Mouse (Mus musculus): ENCODE measurements at regions not wholly inside any gene's neighbourhood (a gene's known extent, or its start where the extent isn't known, plus 50 kb on each side); places are given as distances from the start of the nearest gene placed in this dataset.

DNA sequence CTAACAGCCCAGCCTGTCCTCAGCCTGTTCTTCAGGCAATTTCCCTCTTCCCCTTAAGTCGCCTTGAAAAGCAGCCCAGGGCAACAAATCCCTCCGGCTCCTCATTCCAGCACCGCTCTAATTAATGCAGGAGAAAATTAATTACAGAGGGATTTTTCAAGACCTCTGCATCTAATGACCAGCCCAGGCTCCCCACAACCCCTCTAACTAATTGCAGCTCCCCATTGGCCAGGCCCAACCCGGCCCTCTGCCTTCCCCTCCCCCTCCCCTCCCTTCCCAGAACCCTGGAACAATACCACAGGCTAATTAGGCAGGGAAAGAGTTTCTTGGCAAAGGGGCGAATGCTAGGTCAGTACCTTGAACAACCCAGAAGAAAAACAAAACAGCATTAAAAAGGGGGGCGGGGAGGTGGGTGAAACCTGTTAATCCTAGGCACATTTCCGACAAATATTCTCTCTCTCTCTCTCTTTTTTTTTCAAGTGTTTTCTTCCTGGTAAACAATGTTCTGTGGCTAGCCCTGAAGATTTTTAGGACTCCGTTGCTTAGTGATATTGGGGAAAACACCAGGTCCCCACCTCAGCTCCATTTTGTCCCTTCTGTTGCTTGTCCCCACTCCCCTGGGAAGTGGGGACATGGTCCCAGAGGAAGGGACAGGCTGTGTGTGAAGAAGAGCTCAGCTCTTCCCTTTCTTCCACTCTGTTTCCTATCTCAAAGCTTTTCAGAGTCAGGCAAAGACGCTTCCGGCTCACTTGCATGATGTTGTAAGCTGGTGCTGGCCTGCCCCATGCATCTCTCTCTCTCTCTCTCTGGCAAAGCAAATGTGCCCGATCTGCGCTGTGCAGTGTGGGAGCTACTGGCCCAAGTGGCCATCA is 195.1 kb downstream of the Sox9 start:
- DNase-seq (ENCODE audit: extremely low read depth, low read depth): no peak

DNA sequence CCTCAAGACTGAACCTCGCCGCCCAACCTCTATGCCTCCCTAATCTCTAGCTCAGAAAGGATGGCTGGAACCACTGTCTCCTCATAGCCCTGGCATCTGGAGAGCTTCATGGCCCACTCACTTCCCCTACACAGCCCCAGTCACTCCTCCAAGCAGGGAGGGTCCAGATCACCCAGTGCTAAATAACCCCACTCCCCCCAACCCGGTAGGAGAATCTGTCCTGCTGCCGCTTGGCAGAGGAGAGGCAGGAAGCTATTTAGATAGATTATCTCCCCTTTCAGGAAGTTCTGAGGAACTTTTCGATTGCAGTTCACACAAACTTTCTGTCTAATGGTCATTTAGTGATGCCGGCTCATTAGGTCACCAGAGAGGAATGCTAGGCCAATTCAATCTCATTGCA is 196.9 kb downstream of the Sox9 start:
- DNase-seq (ENCODE audit: extremely low read depth, low read depth): no peak

DNA sequence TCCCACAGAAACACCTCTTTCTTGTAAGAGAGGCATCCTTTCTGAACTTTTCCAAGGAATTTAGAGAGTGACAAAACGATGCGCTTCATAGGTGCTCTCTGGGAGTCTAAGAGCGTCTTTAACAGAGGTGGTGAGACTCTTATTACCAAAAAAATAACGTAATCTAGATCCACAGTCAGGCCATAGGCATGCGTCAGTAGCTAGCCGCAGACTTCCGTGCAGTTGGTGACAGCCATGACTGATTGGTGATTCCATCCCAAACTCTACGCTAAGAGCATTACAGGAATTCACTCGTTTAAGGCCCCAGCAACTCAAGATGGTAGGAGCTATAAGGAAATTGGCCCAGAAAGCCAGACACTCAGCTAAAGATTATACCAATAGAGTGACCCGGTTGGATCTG is 197.4 kb downstream of the Sox9 start:
- no peak for DNase-seq (ENCODE audit: extremely low read depth, low read depth)

DNA sequence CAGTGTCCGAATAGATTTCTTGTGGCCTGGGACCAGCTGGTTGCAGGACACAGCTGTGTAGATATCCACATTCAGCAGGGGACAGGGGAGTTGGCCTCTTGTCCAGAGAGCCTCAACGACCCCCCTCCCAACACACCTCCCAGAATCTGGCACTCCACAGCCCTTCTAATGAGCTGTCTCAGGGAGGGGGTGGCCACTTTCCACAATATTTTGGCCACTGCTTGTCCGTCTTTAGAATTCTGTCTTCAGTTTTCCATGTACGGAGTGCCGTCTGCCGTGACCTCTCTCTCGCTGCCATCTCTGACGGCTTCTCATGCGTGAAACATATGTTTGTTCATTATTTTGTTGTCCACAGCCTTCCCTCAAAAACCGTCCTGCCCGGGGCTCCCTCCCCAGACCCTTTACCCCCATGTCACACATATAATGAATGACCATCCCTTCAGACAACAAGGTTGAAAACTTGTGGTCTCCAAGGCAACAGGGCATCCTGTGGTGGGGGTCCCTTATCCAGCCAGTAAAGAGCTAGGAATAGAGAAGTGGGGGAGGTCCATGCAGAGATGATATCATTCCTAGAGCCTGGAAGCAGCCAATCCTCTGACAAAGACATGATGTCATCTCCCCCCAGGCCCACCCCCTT is 200.3 kb downstream of the Sox9 start:
- no peak for DNase-seq (ENCODE audit: extremely low read depth, low read depth)

DNA sequence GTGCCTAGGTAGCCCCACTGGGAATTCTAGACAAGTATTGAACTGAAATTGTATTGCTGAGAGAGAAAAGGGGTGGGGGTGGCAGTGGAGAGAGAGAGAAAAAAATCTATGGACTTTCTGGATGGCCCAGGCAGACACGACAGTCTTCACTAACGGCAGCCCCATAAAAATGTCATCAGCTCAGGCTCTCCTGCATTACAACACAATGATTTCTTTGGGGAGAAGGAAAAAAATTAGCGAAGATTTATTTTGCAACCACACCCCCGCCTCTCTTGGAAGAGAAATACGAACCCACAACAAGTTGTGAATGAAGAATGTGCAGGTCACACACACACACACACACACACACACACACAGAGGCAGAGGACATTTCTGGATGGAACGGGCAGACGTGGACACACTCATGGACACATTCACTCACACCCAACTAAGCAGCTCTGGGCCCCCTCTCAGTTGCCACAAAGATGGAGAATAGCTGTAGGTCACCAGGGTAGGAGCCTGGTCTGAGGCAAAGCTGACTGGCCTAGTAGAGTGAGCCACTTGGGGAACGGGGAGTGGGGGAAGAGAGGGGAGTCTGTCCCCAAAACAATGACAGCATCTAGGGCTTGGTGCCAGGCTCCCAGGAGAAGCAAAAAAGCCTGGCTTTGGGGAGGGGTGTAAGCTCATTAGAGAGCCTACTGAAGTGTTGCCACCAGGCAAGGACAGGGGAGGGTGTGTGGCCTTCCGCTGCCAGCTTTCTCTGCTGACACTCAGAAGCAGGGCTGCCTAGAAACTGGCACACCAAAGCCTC is 201.0 kb downstream of the Sox9 start:
- DNase-seq (ENCODE audit: extremely low read depth, low read depth): no peak

DNA sequence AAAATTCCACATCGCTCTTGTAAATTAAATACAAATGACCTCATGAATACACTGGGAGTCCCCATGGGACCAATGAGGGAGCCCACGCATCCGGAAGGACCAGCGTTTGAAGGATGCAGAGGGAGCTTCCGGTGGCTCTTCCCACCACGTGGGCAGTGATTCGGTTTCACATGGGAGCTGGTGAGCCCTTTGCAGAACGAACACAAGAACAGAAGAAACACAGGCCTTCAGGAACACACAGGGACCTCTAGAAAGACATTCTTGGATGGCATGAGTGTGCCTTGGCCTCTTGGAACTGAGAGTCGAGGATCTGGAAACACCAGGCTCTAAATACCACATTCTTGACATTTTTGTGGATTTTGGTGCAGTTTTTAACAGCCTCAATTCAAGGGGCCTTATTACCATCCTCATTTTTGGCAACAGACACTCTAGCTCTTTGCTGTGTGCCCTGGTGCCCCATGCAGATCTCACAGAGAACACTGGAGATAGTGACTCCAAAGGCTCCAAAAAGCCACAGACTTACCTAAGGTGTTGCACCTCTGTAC is 204.1 kb downstream of the Sox9 start:
- DNase-seq (ENCODE audit: extremely low read depth, low read depth): no peak

DNA sequence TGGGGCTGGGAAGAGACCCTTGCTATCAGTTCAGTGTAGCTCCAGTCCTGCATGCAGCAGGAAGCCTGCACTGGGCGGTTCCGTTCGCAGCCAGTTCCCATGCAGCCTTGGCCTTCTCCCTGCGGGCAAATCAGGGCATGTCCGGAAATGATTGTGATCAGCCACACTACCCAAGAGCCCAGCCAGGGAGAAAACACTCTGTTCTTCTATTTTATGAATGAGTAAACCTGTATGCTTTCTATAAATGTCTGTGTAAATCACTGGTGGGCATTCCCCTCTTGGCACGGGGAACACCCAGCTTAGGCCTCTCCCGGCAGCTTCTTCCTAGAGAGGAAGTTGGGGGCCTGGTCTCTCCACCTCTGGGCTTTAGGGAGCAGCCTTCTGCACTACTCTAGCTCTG is 205.8 kb downstream of the Sox9 start:
- no peak for DNase-seq (ENCODE audit: extremely low read depth, low read depth)

DNA sequence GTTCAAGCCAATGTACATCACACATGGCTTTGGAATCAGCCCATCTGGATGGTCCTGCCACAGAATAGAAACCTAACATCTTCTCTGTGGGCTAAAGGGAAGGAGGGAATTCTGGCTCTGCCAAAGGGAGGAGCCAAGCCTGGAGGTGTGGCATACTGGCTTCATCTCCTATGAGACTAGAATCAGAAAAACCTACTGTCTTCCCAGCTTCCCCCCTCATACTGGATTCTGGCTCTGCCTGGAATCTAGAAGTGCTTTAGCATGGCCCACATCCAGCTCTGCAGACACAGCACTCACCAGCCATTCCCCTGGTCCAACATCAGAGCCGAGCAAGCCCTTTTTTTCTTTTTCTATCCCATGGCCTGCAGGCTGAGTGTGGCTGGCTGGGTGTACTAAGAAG is 206.9 kb downstream of the Sox9 start:
- no peak for DNase-seq (ENCODE audit: extremely low read depth, low read depth)

DNA sequence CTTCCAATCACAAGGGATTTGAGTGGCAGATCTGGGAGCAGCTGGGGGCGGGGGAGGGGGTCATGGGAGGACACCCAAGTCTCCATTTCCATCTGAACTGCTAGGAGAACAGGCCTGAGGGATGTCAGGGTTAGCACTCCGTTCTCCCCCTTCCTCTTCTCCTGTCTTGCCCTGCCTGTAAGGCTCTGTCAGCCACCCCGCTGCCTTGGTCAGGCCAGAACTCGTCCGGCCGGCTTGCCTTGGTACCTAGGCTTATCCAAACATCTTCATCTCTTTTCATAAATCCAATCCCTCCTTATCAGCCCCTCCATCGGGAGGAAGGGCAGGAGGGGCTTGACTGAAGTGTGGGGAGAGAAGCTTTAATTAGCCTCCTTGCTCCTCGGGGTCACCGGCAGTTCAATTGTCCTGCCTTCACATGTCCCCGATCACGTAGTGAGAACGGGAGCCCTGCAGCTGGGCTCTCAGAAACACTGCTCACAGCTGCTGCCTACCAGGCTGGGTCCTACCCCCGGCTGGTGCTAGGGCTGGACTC is 208.0 kb downstream of the Sox9 start:
- no peak for DNase-seq (ENCODE audit: extremely low read depth, low read depth)

DNA sequence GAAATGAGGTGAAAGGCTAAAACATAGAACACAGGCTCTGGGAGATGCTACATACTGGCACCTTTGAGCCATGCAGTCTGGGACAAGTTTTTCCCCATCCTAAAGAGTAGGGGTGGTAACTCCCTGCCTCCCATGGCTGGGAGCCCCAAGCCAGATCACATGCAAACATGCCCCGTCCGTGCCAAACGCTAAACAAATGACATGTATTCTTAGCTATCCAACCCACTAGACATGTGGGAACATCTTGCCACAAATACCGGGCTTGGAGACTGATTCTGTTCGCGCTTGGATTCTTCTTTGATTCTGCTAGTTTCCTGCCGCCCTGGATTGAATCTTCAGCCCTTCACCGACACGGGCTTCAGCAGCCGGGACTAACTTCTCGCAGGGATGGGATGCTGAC is 208.7 kb downstream of the Sox9 start:
- DNase-seq (ENCODE audit: extremely low read depth, low read depth): no peak

DNA sequence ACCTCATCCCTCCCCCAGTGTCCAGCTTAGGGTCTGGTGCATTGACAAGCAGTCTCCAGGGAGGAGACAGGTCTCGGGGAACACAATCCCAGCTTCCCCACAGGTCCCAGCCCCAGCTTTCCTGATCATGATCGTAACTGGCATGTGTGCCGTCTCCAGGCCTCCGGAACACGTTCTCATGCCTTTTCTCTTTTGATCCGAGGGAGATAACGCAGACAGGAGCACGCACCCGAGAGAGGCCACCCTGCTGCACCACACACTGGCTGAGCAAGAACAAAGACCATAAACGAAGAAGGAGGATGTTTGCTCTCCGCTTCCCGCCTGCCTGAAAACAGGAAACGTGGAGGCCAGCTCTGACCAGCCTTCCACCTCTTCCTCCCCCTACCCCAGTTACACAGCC is 209.8 kb downstream of the Sox9 start:
- no peak for DNase-seq (ENCODE audit: extremely low read depth, low read depth)

DNA sequence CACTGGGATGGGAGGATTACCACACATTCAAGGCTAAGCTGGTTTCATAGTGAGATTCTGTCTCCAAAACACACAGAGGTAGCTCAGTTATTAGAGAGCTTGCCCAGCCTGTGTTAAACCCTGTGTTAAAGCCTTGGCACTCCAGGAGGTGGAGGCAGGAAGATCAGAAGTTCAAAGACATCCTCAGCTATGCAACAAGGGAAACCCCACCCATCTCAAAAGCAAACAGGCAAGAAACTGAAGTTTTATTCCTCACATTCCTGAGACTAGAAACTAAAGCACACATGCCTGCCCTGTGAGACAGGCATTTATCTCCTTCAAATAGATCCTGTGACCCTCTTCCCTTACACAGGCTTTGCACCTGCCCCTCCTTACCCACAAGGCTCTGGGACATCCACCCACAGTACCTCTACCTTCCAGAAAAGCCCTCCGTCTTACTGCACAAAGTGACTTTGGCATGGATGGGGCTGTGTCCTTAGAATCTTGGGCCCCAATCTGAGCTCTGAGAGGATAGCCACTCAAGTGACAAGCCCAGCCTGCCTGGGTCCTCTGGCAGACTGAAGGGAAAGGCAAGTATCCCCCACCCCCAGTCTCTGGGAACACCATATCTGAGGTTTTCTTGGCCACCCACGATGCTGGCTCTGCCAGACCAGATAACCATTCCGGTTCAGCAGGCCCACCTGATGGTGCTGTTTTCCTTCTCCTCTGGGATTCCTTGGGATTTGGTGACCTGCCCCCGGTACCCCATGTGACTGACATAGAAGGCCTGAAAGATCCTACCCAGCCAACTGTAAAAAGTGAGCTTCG is 217.0 kb downstream of the Sox9 start:
- no peak for DNase-seq (ENCODE audit: extremely low read depth, low read depth)

DNA sequence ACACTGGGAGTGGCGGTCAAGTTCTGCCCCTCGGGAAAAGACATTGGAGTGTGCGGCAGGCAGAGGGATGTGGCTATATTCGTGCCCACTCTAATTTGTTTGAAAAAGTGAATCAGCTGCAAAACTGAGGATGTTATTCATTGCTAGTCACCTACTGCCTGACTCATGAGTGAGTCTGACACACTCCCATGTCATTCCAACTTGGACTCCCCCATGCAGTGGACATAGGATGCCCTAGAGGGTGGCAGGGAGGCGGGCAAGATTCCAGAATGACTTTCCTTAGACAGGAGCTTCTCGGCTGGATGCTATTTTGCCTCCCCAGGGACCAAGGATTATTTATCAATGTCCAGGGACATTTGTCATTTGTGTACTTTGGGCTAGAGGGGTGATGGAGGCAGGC is 219.0 kb downstream of the Sox9 start:
- DNase-seq (ENCODE audit: extremely low read depth, low read depth): no peak

DNA sequence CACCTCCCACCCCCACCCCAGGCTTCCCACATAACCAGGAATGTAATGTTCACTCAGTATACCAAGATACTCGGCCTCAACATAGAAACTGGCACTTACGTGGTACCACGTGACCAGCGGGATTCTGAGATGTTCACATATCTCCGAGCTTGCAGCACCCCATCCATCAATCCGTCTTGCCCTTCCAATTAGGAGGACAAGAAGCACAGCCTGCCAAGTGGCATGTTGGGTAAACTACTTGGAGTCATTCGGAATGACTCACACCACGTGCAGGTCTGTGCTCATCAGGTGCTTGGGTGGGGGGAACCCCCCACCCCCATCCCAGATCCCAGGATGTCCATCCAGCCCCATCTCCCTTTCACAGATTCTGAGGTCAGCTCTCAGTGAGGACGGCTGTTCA is 223.9 kb downstream of the Sox9 start:
- DNase-seq (ENCODE audit: extremely low read depth, low read depth): no peak

DNA sequence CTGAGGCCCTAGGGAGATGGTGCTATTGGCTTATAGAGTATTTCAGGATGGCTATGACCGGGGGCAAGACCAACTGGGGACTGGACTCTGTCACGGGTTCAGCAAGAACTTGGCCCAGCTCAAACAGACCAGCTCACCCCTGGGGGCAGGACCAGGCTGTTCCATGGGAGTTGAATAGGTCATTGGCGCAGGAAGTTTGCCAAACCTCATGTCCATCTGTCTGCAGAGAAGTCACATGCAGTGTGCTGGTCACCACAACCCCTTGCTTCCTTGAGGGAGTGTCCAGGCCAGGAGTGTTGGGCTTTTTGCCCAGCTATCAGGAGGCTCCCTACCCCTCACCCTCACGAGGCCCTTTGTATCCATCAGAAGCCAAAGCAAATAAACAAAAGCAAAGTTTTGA is 226.5 kb downstream of the Sox9 start:
- DNase-seq (ENCODE audit: extremely low read depth, low read depth): no peak

DNA sequence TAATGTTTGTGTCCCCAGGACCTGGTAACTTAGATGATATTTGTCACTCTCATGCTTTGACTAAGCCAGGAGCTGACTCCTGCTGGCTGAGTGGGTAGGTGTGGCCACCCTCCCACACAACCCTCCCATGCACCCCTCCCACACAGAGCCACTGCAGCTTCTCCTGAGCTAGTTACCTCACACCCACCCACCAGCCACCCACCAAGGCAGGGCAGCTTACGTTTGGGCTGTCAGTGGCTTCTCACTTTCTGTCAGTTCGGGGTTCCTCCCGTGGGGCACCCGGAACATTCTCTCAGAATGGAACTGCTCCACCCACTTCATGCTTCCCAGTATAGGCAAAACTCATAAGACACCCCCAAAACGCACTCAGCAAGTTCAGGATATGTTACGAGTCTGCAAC is 227.4 kb downstream of the Sox9 start:
- no peak for DNase-seq (ENCODE audit: extremely low read depth, low read depth)

DNA sequence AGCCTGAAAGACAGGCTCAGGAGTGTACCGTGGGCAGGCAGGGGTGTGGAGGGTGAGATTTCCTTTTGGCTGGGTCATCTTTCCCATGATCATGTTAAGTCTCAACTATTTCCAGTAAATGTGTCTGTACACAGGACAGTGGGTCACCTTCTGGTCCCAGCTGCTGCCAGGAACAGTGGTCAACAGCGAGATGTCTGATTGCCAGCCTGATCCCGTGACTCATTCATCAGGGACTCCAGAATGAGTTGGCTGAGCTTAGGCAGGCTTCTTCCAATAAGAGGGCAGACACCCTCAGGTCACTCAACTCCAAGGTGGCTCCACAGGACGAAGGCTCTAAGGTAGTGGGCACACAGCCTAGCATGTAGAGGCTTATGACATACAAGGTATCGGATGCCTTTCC is 228.9 kb downstream of the Sox9 start:
- DNase-seq (ENCODE audit: extremely low read depth, low read depth): no peak

DNA sequence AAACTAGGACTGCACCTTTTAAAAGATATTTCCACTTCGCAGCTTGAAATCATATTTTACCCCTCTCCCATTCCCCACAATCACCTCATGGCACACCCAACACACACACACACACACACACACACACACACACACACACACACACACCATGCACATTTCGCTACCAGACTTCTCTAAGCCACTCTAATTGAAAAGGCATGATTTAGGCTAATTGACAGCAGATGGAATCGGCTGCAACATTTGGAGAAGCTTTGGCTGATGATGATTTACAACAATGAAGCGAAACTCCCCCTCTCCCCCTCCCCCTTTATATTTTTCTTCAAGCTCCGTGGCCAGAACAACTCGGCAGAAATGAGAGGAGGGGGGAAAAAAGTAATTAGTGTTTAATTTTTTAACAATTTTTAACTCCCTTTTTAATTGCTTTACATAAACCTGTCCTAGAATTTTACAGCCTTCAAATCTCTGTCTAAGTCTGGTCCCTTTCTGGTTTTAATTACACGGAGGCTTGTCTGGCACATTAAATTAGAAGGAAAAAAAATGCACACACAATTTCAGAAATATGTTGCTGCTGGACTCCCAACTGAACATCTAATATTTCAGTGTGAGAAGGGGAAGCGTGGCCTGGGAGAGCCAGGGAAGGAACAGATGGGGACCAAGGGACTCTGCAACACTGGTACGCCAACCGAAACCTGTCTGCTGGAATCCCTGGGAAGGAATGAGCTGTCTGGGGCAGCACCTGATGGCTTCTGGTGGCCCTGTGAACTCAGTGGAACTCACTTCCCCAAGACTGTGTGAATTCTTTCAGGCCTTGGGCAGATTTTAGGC is 232.4 kb downstream of the Sox9 start:
- DNase-seq (ENCODE audit: extremely low read depth, low read depth): no peak

DNA sequence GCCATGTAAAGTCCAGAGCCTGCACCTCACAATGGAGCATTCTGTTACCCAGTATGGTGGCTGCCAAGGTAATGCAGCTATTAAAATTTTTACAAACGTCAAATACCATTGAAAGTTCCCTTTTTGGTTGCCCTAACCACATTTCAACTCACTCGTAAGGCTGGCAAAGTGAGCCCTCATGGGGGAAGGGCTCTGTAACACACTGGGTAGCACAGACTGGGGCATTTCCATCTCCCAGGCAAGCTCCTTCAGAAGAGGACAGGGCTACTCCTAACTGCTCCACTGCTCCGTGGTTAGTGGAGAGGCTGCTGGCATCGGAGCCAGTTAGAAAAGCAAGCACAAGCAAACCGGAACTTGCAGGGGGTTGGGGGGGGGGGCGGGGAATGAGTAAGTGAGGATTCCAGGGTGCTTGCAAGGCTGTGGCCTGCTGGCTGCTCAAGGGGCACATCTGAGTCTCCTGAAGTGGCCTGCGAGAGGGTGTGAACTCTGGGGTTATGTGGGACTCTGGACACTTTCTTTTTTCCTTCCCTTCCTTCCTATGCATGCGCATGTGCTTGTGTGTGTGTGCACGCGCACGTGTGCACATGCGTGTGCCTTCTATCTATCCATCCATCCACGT is 233.8 kb downstream of the Sox9 start:
- DNase-seq (ENCODE audit: extremely low read depth, low read depth): no peak
